Mouse (Mus musculus) neural tube, embryonic 14.5 days (tissue): ENCODE measurements around the gene Klk1b4. TPM values are rescaled to one million over a fixed set of nuclear protein-coding genes. Genes with fewer than 3 reads are reported as not detected.
"Not testable (repeated sequence)": the region's sequence is repeated elsewhere in the genome, so short reads cannot be mapped to it uniquely, and the experiment has no call there.

Experiments
- ATAC-seq: fragments of 200-750 bp; cut with Nextera tagmentation; 2 replicates; pipeline ENCODE4 v1.8.0; 2017; ENCODE audit warnings: low read depth, mild to moderate bottlenecking, moderate TSS enrichment, moderate library complexity
- H3K27ac ChIP-seq: fragments of 300-500 bp; sonication (generic); 2 replicates; pipeline ENCODE4 v1.5.1; 2014; ENCODE audit warnings: low read depth, mild to moderate bottlenecking, control low read depth, low read length, moderate library complexity, mixed read lengths
- H3K27me3 ChIP-seq: fragments of 300-500 bp; sonication (generic); 2 replicates; pipeline ENCODE4 v1.6.1; 2014; ENCODE audit warnings: low read length; ENCODE audit not compliant: control insufficient read depth, insufficient read depth
- H3K36me3 ChIP-seq: fragments of 300-500 bp; sonication (generic); 2 replicates; pipeline ENCODE4 v1.6.1; 2014; ENCODE audit warnings: low read length, mixed read lengths; ENCODE audit not compliant: control insufficient read depth, insufficient read depth
- H3K4me1 ChIP-seq: fragments of 300-500 bp; sonication (generic); 2 replicates; pipeline ENCODE4 v1.6.1; 2014; ENCODE audit warnings: low read length; ENCODE audit not compliant: control insufficient read depth, insufficient read depth
- H3K4me2 ChIP-seq: fragments of 300-500 bp; sonication (generic); 2 replicates; pipeline ENCODE4 v1.6.1; 2014; ENCODE audit warnings: mild to moderate bottlenecking, low read depth, low read length, control low read depth
- H3K4me3 ChIP-seq: fragments of 300-500 bp; sonication (generic); 2 replicates; pipeline ENCODE4 v1.5.1; 2014; ENCODE audit warnings: low read depth, low read length, control low read depth, mixed read lengths
- H3K9ac ChIP-seq: fragments of 300-500 bp; sonication (generic); replicated peaks from 2 replicates; pipeline ENCODE4 v1.6.1; 2014; ENCODE audit warnings: low read depth, mild to moderate bottlenecking, control low read depth, low read length, mixed read lengths
- H3K9me3 ChIP-seq: fragments of 300-500 bp; sonication (generic); 2 replicates; pipeline ENCODE4 v1.6.1; 2016; ENCODE audit warnings: low read length; ENCODE audit not compliant: control insufficient read depth
- WGBS: fragments of 180-500 bp; shearing (Covaris S2); extraction: QIAGEN DNeasy Blood & Tissue Kit; methylation state at CpG from one replicate; pipeline ENCODE4 v1.1.7; 2014; 5-methylcytosine and 5-hydroxymethylcytosine counted together
- polyA plus RNA-seq: library from polyadenylated mRNA; unstranded; fragments of >200 nt; fragmentation: Nextera tagmentation; extraction: Ambion mirVana; gene quantifications from 2 replicates; pipeline ENCODE4 v1.2.1, GENCODE M21; 2014

Gene Klk1b4
- polyA plus RNA-seq, 1 experiment from 2014 or later, result not detected

GRCm38 (mm10) chr7:44247971-44248370 lies 40.7 kb downstream of the Klk1b4 start:
- no peak overlapping the region for H3K27ac ChIP-seq

GRCm38 (mm10) chr7:44249248-44249647 lies 42.0 kb downstream of the Klk1b4 start:
- 97% methylated on average over 4 of the region's 4 CpGs for WGBS
- Histone ChIP-seq H3K27me3 (no peaks in the 10 kb centered on the region), H3K4me3 (no peak overlapping the region), H3K27ac (no peak overlapping the region), H3K36me3 (peaks cover 33% of the 10 kb centered on the region), H3K9me3 (no peaks in the 10 kb centered on the region), H3K4me1 (peaks cover 17% of the 10 kb centered on the region; the same call in 1 of the 2 replicates), H3K4me2 (no peak overlapping the region), H3K9ac (no peak overlapping the region)
- ATAC-seq, result no peak

More at GRCm38 (mm10) chr7:44247971-44248370, 40.7 kb downstream of the Klk1b4 start:
- 97% methylated on average over 2 of the region's 2 CpGs for WGBS
- Histone ChIP-seq H3K9me3 (no peaks in the 10 kb centered on the region), H3K9ac (0 out of 2 replicates have a peak overlapping the region, but pooled peaks have one; percentile 90), H3K4me3 (peak overlapping the region; percentile 78), H3K4me2 (peak overlapping the region; percentile 70), H3K36me3 (peaks cover 24% of the 10 kb centered on the region), H3K4me1 (peaks cover 17% of the 10 kb centered on the region; the same call in 1 of the 2 replicates), H3K27me3 (no peaks in the 10 kb centered on the region)
- ATAC-seq, result no peak

- not testable (repeated sequence) for H3K27ac ChIP-seq, H3K27me3 ChIP-seq, H3K9me3 ChIP-seq, H3K4me3 ChIP-seq, ATAC-seq, H3K4me2 ChIP-seq, H3K9ac ChIP-seq
- 92% methylated on average over 17 of the region's 17 CpGs for WGBS
- Histone ChIP-seq H3K4me1 (peaks cover 13% of the 10 kb centered on the region; the same call in 1 of the 2 replicates), H3K36me3 (peaks cover 33% of the 10 kb centered on the region)
These were observed 43.6 kb downstream of the Klk1b4 start for GRCm38 (mm10) chr7:44250732-44251275.

GRCm38 (mm10) chr7:44253023-44253616 lies 45.9 kb downstream of the Klk1b4 start:
- Histone ChIP-seq H3K4me2 (no peak overlapping the region), H3K9ac (no peak overlapping the region), H3K4me1 (peaks cover 7% of the 10 kb centered on the region; the same call in 1 of the 2 replicates), H3K27ac (no peak overlapping the region), H3K4me3 (no peak overlapping the region), H3K9me3 (no peaks in the 10 kb centered on the region), H3K36me3 (peaks cover 33% of the 10 kb centered on the region), H3K27me3 (no peaks in the 10 kb centered on the region)
- 69% methylated on average over 15 of the region's 15 CpGs for WGBS
- ATAC-seq, result 0 out of 2 replicates have a peak, but pooled peaks have one; percentile 1

- H3K4me3 ChIP-seq, result no peak overlapping the region
These were observed 47.7 kb downstream of the Klk1b4 start for GRCm38 (mm10) chr7:44254930-44255329.

GRCm38 (mm10) chr7:44257278-44257677 lies 50.0 kb downstream of the Klk1b4 start, which contains the start of gene Acp4:
TSS of gene Acp4 (minus strand) at chr7:44257378.
- Histone ChIP-seq H3K9ac (no peak within 1 kb of the TSS), H3K36me3 (peaks cover 16% of the 10 kb centered on the region; the same call in 1 of the 2 replicates), H3K27me3 (no peaks in the 10 kb centered on the region), H3K27ac (no peak within 1 kb of the TSS), H3K4me2 (no peak within 1 kb of the TSS), H3K4me3 (no peak within 1 kb of the TSS), H3K4me1 (no peaks in the 10 kb centered on the region), H3K9me3 (no peaks in the 10 kb centered on the region)
- no peak for ATAC-seq
- 82% methylated on average over 4 of the region's 4 CpGs for WGBS

More at GRCm38 (mm10) chr7:44254930-44255329, 47.7 kb downstream of the Klk1b4 start:
- H3K9ac ChIP-seq, result no peak overlapping the region
- H3K27me3 ChIP-seq, result no peaks in the 10 kb centered on the region
- no peaks in the 10 kb centered on the region for H3K9me3 ChIP-seq
- WGBS, result 76% methylated on average over 6 of the region's 6 CpGs
- peaks cover 22% of the 10 kb centered on the region for H3K36me3 ChIP-seq
- 0 out of 2 replicates have a peak, but pooled peaks cover under 1% of the 10 kb centered on the region for H3K4me1 ChIP-seq
- ATAC-seq, result no peak
- no peak overlapping the region for H3K27ac ChIP-seq
- H3K4me2 ChIP-seq, result no peak overlapping the region

- H3K27ac ChIP-seq, result no peak overlapping the region
- H3K36me3 ChIP-seq, result no peaks in the 10 kb centered on the region
- 67% methylated on average over 6 of the region's 6 CpGs for WGBS
- no peaks in the 10 kb centered on the region for H3K27me3 ChIP-seq
- H3K9me3 ChIP-seq, result no peaks in the 10 kb centered on the region
- no peak overlapping the region for H3K4me3 ChIP-seq
- no peak overlapping the region for H3K4me2 ChIP-seq
- H3K4me1 ChIP-seq, result peaks cover 4% of the 10 kb centered on the region; the same call in 1 of the 2 replicates
- ATAC-seq, result no peak
- no peak overlapping the region for H3K9ac ChIP-seq
These were observed 53.2 kb downstream of the Klk1b4 start for GRCm38 (mm10) chr7:44260410-44260809.

GRCm38 (mm10) chr7:44261147-44261546 lies 53.9 kb downstream of the Klk1b4 start, which contains the start of gene Gm15517:
TSS of gene Gm15517 (plus strand) at chr7:44261447.
- ATAC-seq, result no peak
- WGBS, result 51% methylated on average over 5 of the region's 5 CpGs

More at GRCm38 (mm10) chr7:44261147-44261546, 53.9 kb downstream of the Klk1b4 start, which contains the start of gene Gm15517:
- no peaks in the 10 kb centered on the region for H3K27me3 ChIP-seq
- H3K36me3 ChIP-seq, result no peaks in the 10 kb centered on the region
- no peak within 1 kb of the TSS for H3K9ac ChIP-seq
- H3K27ac ChIP-seq, result no peak within 1 kb of the TSS
- no peaks in the 10 kb centered on the region for H3K9me3 ChIP-seq
- no peak within 1 kb of the TSS for H3K4me3 ChIP-seq
- no peak within 1 kb of the TSS for H3K4me2 ChIP-seq
- peaks cover 4% of the 10 kb centered on the region; the same call in 1 of the 2 replicates for H3K4me1 ChIP-seq
